Mouse (Mus musculus): Measurements from ENCODE around the gene L3hypdh. TPM values are rescaled to one million over a fixed set of nuclear protein-coding genes. Genes with fewer than 3 reads are reported as not detected.

Gene L3hypdh
- total and polyA plus RNA-seq, 3 experiments: 0.12 TPM; not detected in 2

DNA sequence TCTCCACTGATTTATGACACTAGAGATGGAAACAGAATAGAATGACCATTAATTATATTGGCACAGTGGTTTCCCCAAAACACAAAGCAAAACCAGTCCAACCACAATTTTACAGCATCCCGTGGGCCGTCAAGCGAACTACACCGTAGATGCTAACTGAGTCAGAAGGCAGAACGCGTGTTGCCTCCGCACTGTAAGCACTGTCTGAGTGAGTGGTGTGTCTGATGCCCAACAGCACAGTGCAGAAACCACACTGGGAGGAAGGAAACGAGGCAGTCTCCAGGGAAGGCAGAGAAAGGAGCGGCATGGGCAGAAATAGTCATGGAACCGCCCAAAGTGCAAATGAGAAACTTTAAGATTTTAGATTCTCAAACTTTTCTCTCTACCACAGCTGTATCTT is 44.0 kb upstream of the L3hypdh start:
- H3K27ac ChIP-seq (ENCODE audit: insufficient read depth, low read depth): no peak overlapping the region
- no peaks in the 10 kb centered on the region for H3K27me3 ChIP-seq (replicated peaks)
- peaks cover 4% of the 10 kb centered on the region for H3K9me3 ChIP-seq (replicated peaks; ENCODE audit: low read length)
- peak; percentile 75 for DNase-seq (ENCODE audit: extremely low read depth)
- no peaks in the 10 kb centered on the region for H3K79me2 ChIP-seq (replicated peaks; ENCODE audit: control insufficient read depth, extremely low read depth, insufficient read depth, poor library complexity, severe bottlenecking)
- H3K9ac ChIP-seq (ENCODE audit: insufficient read depth, low read depth): no peak overlapping the region
- H3K36me3 ChIP-seq (replicated peaks in 1 of 2; ENCODE audit: control insufficient read depth in 1 of 2, insufficient read depth in 1 of 2, low read length in 1 of 2): no peaks in the 10 kb centered on the region
- peak overlapping the region in 1 of 3 experiments; percentile 17 for H3K4me3 ChIP-seq (replicated peaks in 1 of 3; ENCODE audit: low read depth in 2 of 3, low read length in 2 of 3, poor library complexity in 1 of 3)
- peak overlapping the region; percentile 62 for H3K4me2 ChIP-seq (ENCODE audit: insufficient read depth, low read depth, poor library complexity, severe bottlenecking)
- TF ChIP-seq IRF4 (IDR thresholded peaks at IDR 0.05; ENCODE audit: low read depth, low read length) (peak; percentile 18; the same call in 1 of the 2 replicates), UBTF (IDR thresholded peaks at IDR 0.05; ENCODE audit: low read depth, low read length) (no peak), MAX (IDR thresholded peaks at IDR 0.05; ENCODE audit: low read length) (peak; percentile 13; the same call in 1 of the 2 replicates), MAZ (IDR thresholded peaks at IDR 0.05; ENCODE audit: low read depth, low read length) (no peak), CTCF (conservative IDR thresholded peaks at IDR 0.05 in 1 of 2, IDR thresholded peaks at IDR 0.05 in 1 of 2; ENCODE audit: low read depth in 2 of 2, low read length in 2 of 2) (no peak), ETS1 (conservative IDR thresholded peaks at IDR 0.05; ENCODE audit: low read depth, low read length) (no peak), TBP (conservative IDR thresholded peaks at IDR 0.05; ENCODE audit: low read depth, low read length) (no peak), BHLHE40 (IDR thresholded peaks at IDR 0.05; ENCODE audit: low read depth, low read length) (peak; percentile 74), RAD21 (IDR thresholded peaks at IDR 0.05; ENCODE audit: low read depth, low read length) (no peak), USF1 (IDR thresholded peaks at IDR 0.05; ENCODE audit: low read depth, low read length) (no peak)
- in situ Hi-C loops (cut with MboI; ENCODE audit: low pct_ligation_motif_present, low pct_unique_long_range_greater_than_20kb, low sequenced_read_pairs): no loop called here
- dilution Hi-C loops (cut with MboI; ENCODE audit: extremely low pct_ligation_motif_present, extremely low pct_unique_long_range_greater_than_20kb, low sequenced_read_pairs): no loop called here
- H3K4me1 ChIP-seq (ENCODE audit: control insufficient read depth in 1 of 2, insufficient read depth in 2 of 2): peaks cover 8 to 18% of the 10 kb centered on the region in 2 experiments

DNA sequence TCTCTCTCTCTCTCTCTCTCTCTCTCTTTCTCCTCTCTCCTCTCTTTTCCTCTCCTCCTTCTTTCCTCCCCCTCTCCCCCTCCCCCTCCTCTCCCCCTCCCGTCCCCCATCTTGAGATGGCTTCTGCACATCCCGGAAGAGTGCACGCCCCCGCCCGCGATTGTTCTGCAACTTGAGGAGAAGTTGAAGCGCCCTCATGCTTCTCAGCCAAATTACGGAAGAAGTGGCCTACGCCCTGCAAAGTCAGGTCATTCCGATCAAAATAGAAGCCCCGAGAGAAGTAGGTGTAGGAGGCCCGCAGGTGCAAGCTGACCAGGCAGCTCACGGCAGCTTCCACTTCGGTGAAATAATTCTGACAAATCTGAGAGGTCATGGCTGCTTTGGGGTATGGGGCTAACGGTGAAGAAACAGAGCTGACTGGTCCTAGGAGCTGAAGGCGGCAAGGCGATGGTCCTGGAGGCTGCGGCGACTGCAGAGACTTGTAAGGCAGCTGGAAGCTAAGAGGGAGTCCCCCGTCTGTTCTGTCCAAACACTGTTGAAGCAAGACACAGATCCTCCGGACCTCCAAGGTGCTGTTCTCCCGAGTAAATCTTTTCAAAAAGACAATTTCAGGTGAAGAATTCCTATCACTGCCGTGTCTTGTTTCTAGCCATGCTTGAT is 30.6 kb upstream of the L3hypdh start:
- Histone ChIP-seq H3K4me2 (ENCODE audit: insufficient read depth, low read depth, poor library complexity, severe bottlenecking) (no peak overlapping the region), H3K4me1 (ENCODE audit: control insufficient read depth in 1 of 2, insufficient read depth in 2 of 2) (peaks cover 2 to 8% of the 10 kb centered on the region in 2 experiments; a peak in 3 of 4 replicates), H3K4me3 (replicated peaks in 1 of 3; ENCODE audit: low read depth in 2 of 3, low read length in 2 of 3, poor library complexity in 1 of 3) (no peak overlapping the region), H3K36me3 (replicated peaks in 1 of 2; ENCODE audit: control insufficient read depth in 1 of 2, insufficient read depth in 1 of 2, low read length in 1 of 2) (no peaks in the 10 kb centered on the region), H3K79me2 (replicated peaks; ENCODE audit: control insufficient read depth, extremely low read depth, insufficient read depth, poor library complexity, severe bottlenecking) (no peaks in the 10 kb centered on the region), H3K27me3 (replicated peaks) (peaks cover 2% of the 10 kb centered on the region), H3K9ac (ENCODE audit: insufficient read depth, low read depth) (no peak overlapping the region), H3K27ac (ENCODE audit: insufficient read depth, low read depth) (no peak overlapping the region), H3K9me3 (replicated peaks; ENCODE audit: low read length) (no peaks in the 10 kb centered on the region)
- in situ Hi-C loops (cut with MboI; ENCODE audit: low pct_ligation_motif_present, low pct_unique_long_range_greater_than_20kb, low sequenced_read_pairs): no loop called here
- DNase-seq (ENCODE audit: extremely low read depth): no peak
- dilution Hi-C loops (cut with MboI; ENCODE audit: extremely low pct_ligation_motif_present, extremely low pct_unique_long_range_greater_than_20kb, low sequenced_read_pairs): no loop called here
- TF ChIP-seq IRF4 (IDR thresholded peaks at IDR 0.05; ENCODE audit: low read depth, low read length) (no peak), NRF1 (IDR thresholded peaks at IDR 0.05; ENCODE audit: low read depth, low read length) (no peak), ZNF384 (IDR thresholded peaks at IDR 0.05; ENCODE audit: low read depth, low read length) (no peak), UBTF (IDR thresholded peaks at IDR 0.05; ENCODE audit: low read depth, low read length) (no peak), EP300 (IDR thresholded peaks at IDR 0.05; ENCODE audit: low read length) (no peak), ETS1 (conservative IDR thresholded peaks at IDR 0.05; ENCODE audit: low read depth, low read length) (no peak), CHD1 (IDR thresholded peaks at IDR 0.05; ENCODE audit: low read depth, low read length) (no peak), SIN3A (IDR thresholded peaks at IDR 0.05; ENCODE audit: low read length) (no peak), MXI1 (IDR thresholded peaks at IDR 0.05; ENCODE audit: low read depth, low read length) (no peak), POLR2A (IDR thresholded peaks at IDR 0.05; ENCODE audit: low read depth, low read length) (no peak), MEF2A (IDR thresholded peaks at IDR 0.05; ENCODE audit: borderline replicate concordance, low read depth, low read length) (no peak), RCOR1 (conservative IDR thresholded peaks at IDR 0.05; ENCODE audit: low read depth, low read length) (no peak), ZKSCAN1 (IDR thresholded peaks at IDR 0.05; ENCODE audit: borderline replicate concordance, low read depth, low read length) (no peak), MAFK (IDR thresholded peaks at IDR 0.05; ENCODE audit: insufficient replicate concordance, low read length) (no peak)
